Mouse (Mus musculus) stomach, postnatal 0 days (tissue): Measurements from ENCODE around the gene Eif4enif1. TPM values are rescaled to one million over a fixed set of nuclear protein-coding genes. Genes with fewer than 3 reads are reported as not detected.

Experiments used
- ATAC-seq: fragments of 200-750 bp; cut with Nextera tagmentation; 2 replicates; pipeline ENCODE4 v1.8.0; 2017; ENCODE audit not compliant: low FRiP score, low TSS enrichment
- DNase-seq: peaks from one replicate; pipeline ENCODE4 v3.0.0-alpha.2; 2016; ENCODE audit warnings: low spot score
- H3K27ac ChIP-seq: fragments of 300-500 bp; sonication (generic); replicated peaks from 2 replicates; pipeline ENCODE4 v1.5.1; 2014; ENCODE audit warnings: mild to moderate bottlenecking, control low read depth
- H3K27me3 ChIP-seq: fragments of 300-500 bp; sonication (generic); 2 replicates; pipeline ENCODE4 v1.6.1; 2014; ENCODE audit warnings: low read length; ENCODE audit not compliant: control insufficient read depth, insufficient read depth
- H3K36me3 ChIP-seq: fragments of 300-500 bp; sonication (generic); 2 replicates; pipeline ENCODE4 v1.6.1; 2014; ENCODE audit warnings: low read length, mixed read lengths; ENCODE audit not compliant: control insufficient read depth, insufficient read depth
- H3K4me1 ChIP-seq: fragments of 300-500 bp; sonication (generic); replicated peaks from 2 replicates; pipeline ENCODE4 v1.6.1; 2014; ENCODE audit warnings: antibody characterized with exemption; ENCODE audit not compliant: control insufficient read depth, insufficient read depth
- H3K4me2 ChIP-seq: fragments of 300-500 bp; sonication (generic); replicated peaks from 2 replicates; pipeline ENCODE4 v1.6.1; 2014; ENCODE audit warnings: low read depth, mild to moderate bottlenecking, control low read depth, moderate library complexity
- H3K4me3 ChIP-seq: fragments of 300-500 bp; sonication (generic); 2 replicates; pipeline ENCODE4 v1.5.1; 2014; ENCODE audit warnings: low read depth, low read length, control low read depth
- H3K9ac ChIP-seq: fragments of 300-500 bp; sonication (generic); 2 replicates; pipeline ENCODE4 v1.6.1; 2014; ENCODE audit warnings: mild to moderate bottlenecking, low read length, control low read depth, mixed read lengths
- H3K9me3 ChIP-seq: fragments of 300-500 bp; sonication (generic); 2 replicates; pipeline ENCODE4 v1.6.1; 2016; ENCODE audit warnings: low read length; ENCODE audit not compliant: control insufficient read depth
- CTCF ChIP-seq: IDR thresholded peaks from 2 replicates; pipeline ENCODE4 v1.5.1; 2016; ENCODE audit warnings: antibody characterized with exemption, low read depth, mild to moderate bottlenecking, moderate library complexity
- EP300 ChIP-seq: optimal IDR thresholded peaks from 2 replicates; pipeline ENCODE3; 2016; ENCODE audit warnings: antibody characterized with exemption
- WGBS: fragments of 180-500 bp; shearing (Covaris S2); extraction: QIAGEN DNeasy Blood & Tissue Kit; methylation state at CpG from one replicate; pipeline ENCODE4 v1.1.7; 2014; 5-methylcytosine and 5-hydroxymethylcytosine counted together
- polyA plus RNA-seq: library from polyadenylated mRNA; unstranded; fragments of >200 nt; fragmentation: Nextera tagmentation; extraction: Ambion mirVana; gene quantifications from 2 replicates; pipeline ENCODE4 v1.2.1, GENCODE M21; 2015

Eif4enif1 gene
- polyA plus RNA-seq, 1 experiment from 2014 or later, result 15.3 TPM

- H3K36me3 ChIP-seq, result peaks cover 7% of the 10 kb centered on the region; the same call in 1 of the 2 replicates
- H3K9ac ChIP-seq, result peak overlapping the region; percentile 92
- no peaks in the 10 kb centered on the region for H3K27me3 ChIP-seq
- peaks cover 8% of the 10 kb centered on the region for H3K4me1 ChIP-seq
- DNase-seq (peak; percentile 81), ATAC-seq (peak; percentile 69)
- WGBS, result 0% methylated on average over 29 of the region's 40 CpGs
- peak overlapping the region; percentile 99 for H3K27ac ChIP-seq
- H3K4me3 ChIP-seq, result peak overlapping the region; percentile 83
- TF ChIP-seq EP300 (no peak), CTCF (no peak)
- H3K9me3 ChIP-seq, result no peaks in the 10 kb centered on the region
- peak overlapping the region; percentile 100 for H3K4me2 ChIP-seq
Measured at GRCm38 (mm10) chr11:3289302-3289802, 87.2 kb downstream of the Eif4enif1 start.

- peak; percentile 82 for DNase-seq
- ATAC-seq, result peak; percentile 64
- Histone ChIP-seq H3K4me1 (peaks cover 8% of the 10 kb centered on the region), H3K9ac (peak overlapping the region; percentile 92), H3K4me2 (peak overlapping the region; percentile 100), H3K9me3 (no peaks in the 10 kb centered on the region), H3K27ac (peak overlapping the region; percentile 99), H3K27me3 (no peaks in the 10 kb centered on the region), H3K36me3 (peaks cover 10% of the 10 kb centered on the region; the same call in 1 of the 2 replicates), H3K4me3 (peak overlapping the region; percentile 83)
- under 1% methylated on average over 73 of the region's 92 CpGs for WGBS
- no peak for TF ChIP-seq EP300
- TF ChIP-seq CTCF, result peak; percentile 68
Measured at GRCm38 (mm10) chr11:3289803-3290639, 87.8 kb downstream of the Eif4enif1 start.

DNA sequence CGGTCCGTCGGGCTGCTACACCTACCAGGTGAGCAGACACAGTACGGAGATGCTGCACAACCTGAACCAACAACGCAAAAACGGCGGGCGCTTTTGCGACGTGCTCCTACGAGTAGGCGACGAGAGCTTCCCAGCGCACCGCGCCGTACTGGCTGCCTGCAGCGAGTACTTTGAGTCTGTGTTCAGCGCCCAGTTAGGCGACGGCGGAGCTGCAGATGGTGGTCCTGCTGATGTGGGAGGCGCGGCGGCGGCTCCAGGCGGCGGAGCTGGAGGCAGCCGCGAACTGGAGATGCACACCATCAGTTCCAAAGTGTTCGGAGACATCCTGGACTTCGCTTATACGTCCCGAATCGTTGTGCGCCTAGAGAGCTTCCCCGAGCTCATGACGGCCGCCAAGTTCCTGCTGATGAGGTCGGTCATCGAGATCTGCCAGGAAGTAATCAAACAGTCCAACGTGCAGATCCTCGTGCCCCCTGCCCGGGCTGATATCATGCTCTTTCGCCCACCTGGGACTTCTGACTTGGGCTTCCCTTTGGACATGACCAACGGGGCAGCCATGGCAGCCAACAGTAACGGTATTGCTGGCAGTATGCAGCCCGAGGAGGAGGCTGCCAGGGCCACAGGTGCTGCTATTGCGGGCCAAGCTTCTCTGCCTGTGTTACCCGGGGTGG is 88.6 kb downstream of the Eif4enif1 start:
- peak overlapping the region; percentile 100 for H3K4me2 ChIP-seq
- H3K4me1 ChIP-seq, result peaks cover 8% of the 10 kb centered on the region
- H3K36me3 ChIP-seq, result peaks cover 10% of the 10 kb centered on the region; the same call in 1 of the 2 replicates
- no peaks in the 10 kb centered on the region for H3K9me3 ChIP-seq
- no peaks in the 10 kb centered on the region for H3K27me3 ChIP-seq
- H3K27ac ChIP-seq, result peak overlapping the region; percentile 99
- under 1% methylated on average over 50 of the region's 50 CpGs for WGBS
- ATAC-seq (no peak), DNase-seq (peak; percentile 57)
- H3K9ac ChIP-seq, result peak overlapping the region; percentile 92
- H3K4me3 ChIP-seq, result peak overlapping the region; percentile 83
- TF ChIP-seq EP300 (no peak), CTCF (no peak)

DNA sequence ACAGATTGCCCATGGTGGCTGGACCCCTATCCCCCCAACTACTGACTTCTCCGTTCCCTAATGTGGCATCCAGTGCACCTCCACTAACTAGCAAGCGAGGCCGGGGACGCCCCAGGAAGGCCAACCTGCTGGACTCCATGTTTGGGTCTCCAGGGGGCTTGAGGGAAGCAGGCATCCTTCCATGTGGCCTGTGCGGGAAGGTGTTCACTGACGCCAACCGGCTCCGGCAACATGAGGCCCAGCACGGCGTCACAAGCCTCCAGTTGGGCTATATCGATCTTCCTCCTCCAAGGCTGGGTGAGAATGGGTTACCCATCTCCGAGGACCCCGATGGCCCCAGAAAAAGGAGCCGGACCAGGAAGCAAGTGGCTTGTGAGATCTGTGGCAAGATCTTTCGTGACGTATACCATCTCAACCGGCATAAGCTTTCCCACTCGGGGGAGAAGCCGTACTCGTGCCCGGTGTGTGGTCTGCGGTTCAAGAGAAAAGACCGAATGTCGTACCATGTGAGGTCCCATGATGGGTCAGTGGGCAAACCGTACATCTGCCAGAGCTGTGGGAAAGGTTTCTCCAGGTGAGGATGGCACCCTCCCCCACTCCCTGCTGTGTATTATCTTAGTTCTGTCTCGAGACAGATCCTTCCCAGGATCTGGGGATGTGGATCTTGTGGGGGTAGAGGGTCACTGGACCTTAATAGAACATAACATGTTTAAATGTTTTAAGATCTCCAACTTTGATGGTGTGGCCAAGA is 89.3 kb downstream of the Eif4enif1 start:
- Histone ChIP-seq H3K4me1 (peaks cover 8% of the 10 kb centered on the region), H3K9me3 (no peaks in the 10 kb centered on the region), H3K36me3 (peaks cover 10% of the 10 kb centered on the region; the same call in 1 of the 2 replicates), H3K4me2 (peak overlapping the region; percentile 100), H3K4me3 (peak overlapping the region; percentile 83), H3K27me3 (no peaks in the 10 kb centered on the region), H3K9ac (peak overlapping the region; percentile 92), H3K27ac (peak overlapping the region; percentile 99)
- WGBS, result 3% methylated on average over 26 of the region's 26 CpGs
- DNase-seq (peak; percentile 35), ATAC-seq (no peak)
- no peak for TF ChIP-seq EP300
- no peak for TF ChIP-seq CTCF

GRCm38 (mm10) chr11:3292062-3292421 is 89.8 kb downstream of the Eif4enif1 start:
- peak overlapping the region; percentile 99 for H3K27ac ChIP-seq
- H3K27me3 ChIP-seq, result no peaks in the 10 kb centered on the region
- H3K4me3 ChIP-seq, result peak overlapping the region; percentile 83
- peaks cover 8% of the 10 kb centered on the region for H3K4me1 ChIP-seq
- ATAC-seq, result peak; percentile 41
- peak; percentile 34 for TF ChIP-seq CTCF
- no peak for TF ChIP-seq EP300
- peak overlapping the region; percentile 100 for H3K4me2 ChIP-seq
- H3K9ac ChIP-seq, result peak overlapping the region; percentile 92
- no peaks in the 10 kb centered on the region for H3K9me3 ChIP-seq
- DNase-seq, result peak; percentile 85
- 0% methylated on average over 8 of the region's 8 CpGs for WGBS
- H3K36me3 ChIP-seq, result peaks cover 11% of the 10 kb centered on the region
